Mouse (Mus musculus) midbrain, embryonic 13.5 days (tissue): ENCODE measurements around the gene Apba2. TPM values are rescaled to one million over a fixed set of nuclear protein-coding genes. Genes with fewer than 3 reads are reported as not detected.

Experiments
- ATAC-seq: fragments of 200-750 bp; cut with Nextera tagmentation; 2 replicates; pipeline ENCODE4 v1.8.0; 2017; ENCODE audit warnings: mild to moderate bottlenecking, moderate TSS enrichment, moderate library complexity
- H3K27ac ChIP-seq: fragments of 300-500 bp; sonication (generic); 2 replicates; pipeline ENCODE4 v1.5.1; 2015; ENCODE audit warnings: inconsistent platforms, mild to moderate bottlenecking, moderate library complexity
- H3K27me3 ChIP-seq: fragments of 300-500 bp; sonication (generic); 2 replicates; pipeline ENCODE4 v1.6.1; 2015; ENCODE audit warnings: mild to moderate bottlenecking, inconsistent platforms
- H3K36me3 ChIP-seq: fragments of 300-500 bp; sonication (generic); 2 replicates; pipeline ENCODE4 v1.6.1; 2015; ENCODE audit warnings: mild to moderate bottlenecking, inconsistent platforms
- H3K4me1 ChIP-seq: fragments of 300-500 bp; sonication (generic); replicated peaks from 2 replicates; pipeline ENCODE4 v1.6.1; 2015; ENCODE audit warnings: inconsistent platforms
- H3K4me2 ChIP-seq: fragments of 300-500 bp; sonication (generic); replicated peaks from 2 replicates; pipeline ENCODE4 v1.6.1; 2015; ENCODE audit warnings: moderate library complexity, mild to moderate bottlenecking, inconsistent platforms
- H3K4me3 ChIP-seq: fragments of 300-500 bp; sonication (generic); replicated peaks from 2 replicates; pipeline ENCODE4 v1.5.1; 2015; ENCODE audit warnings: mild to moderate bottlenecking, inconsistent platforms
- H3K9ac ChIP-seq: fragments of 300-500 bp; sonication (generic); replicated peaks from 2 replicates; pipeline ENCODE4 v1.6.1; 2015; ENCODE audit warnings: mild to moderate bottlenecking, inconsistent platforms
- H3K9me3 ChIP-seq: fragments of 300-500 bp; sonication (generic); 2 replicates; pipeline ENCODE4 v1.6.1; 2016; ENCODE audit warnings: mild to moderate bottlenecking, inconsistent platforms
- WGBS: fragments of 180-500 bp; shearing (Covaris S2); methylation state at CpG from one replicate; pipeline ENCODE4 v1.1.7; 2015; 5-methylcytosine and 5-hydroxymethylcytosine counted together
- polyA plus RNA-seq: library from polyadenylated mRNA; unstranded; fragments of >200 nt; fragmentation: Nextera tagmentation; extraction: Ambion mirVana; gene quantifications from 2 replicates; pipeline ENCODE4 v1.2.1, GENCODE M21; 2015

Gene Apba2
- polyA plus RNA-seq, 1 experiment from 2014 or later, result 161 TPM

- 83% methylated on average over 6 of the region's 6 CpGs for WGBS
Measured at GRCm38 (mm10) chr7:64795554-64795953, 294.0 kb downstream of the Apba2 start.

More at GRCm38 (mm10) chr7:64795554-64795953, 294.0 kb downstream of the Apba2 start:
- no peak overlapping the region; the same call in 1 of the 2 replicates for H3K27ac ChIP-seq
- H3K36me3 ChIP-seq, result no peaks in the 10 kb centered on the region
- no peaks in the 10 kb centered on the region for H3K27me3 ChIP-seq
- no peak overlapping the region for H3K4me3 ChIP-seq
- H3K4me1 ChIP-seq, result no peaks in the 10 kb centered on the region
- H3K4me2 ChIP-seq, result no peak overlapping the region
- no peak overlapping the region for H3K9ac ChIP-seq
- H3K9me3 ChIP-seq, result no peaks in the 10 kb centered on the region
- no peak for ATAC-seq

Other genes with a start within 250 kb of the Apba2 start
- 9.9 and 10.9 TPM in 2 replicates for gene Mtmr10, start 214.1 kb upstream of the Apba2 start, polyA plus RNA-seq
- gene Fan1, start 127.6 kb upstream of the Apba2 start, polyA plus RNA-seq, result 9.0 TPM in 2 replicates
- 31.1 and 34.3 TPM in 2 replicates for gene Mphosph10, start 109.4 kb upstream of the Apba2 start, polyA plus RNA-seq
- gene Mcee, start 109.1 kb upstream of the Apba2 start, polyA plus RNA-seq, result 34.3 and 36.1 TPM in 2 replicates